Mouse (Mus musculus): ENCODE results near the gene Tbca. TPM values are rescaled to one million over a fixed set of nuclear protein-coding genes. Genes with fewer than 3 reads are reported as not detected.

Tbca gene
- total RNA-seq, 2 experiments from 2014 or later, result 118 to 122 TPM

- DNase-seq (ENCODE audit: low spot score), result no peak
- intact Hi-C loops (cut with DNase I), result no loop called here
These were observed 86.7 kb downstream of the Tbca start, which contains the start of gene Otp for GRCm38 (mm10) chr13:94875396-94875880. Gene Otp (plus strand): TSS chr13:94875602.

GRCm38 (mm10) chr13:94876286-94877210 is 87.8 kb downstream of the Tbca start:
- intact Hi-C loops (cut with DNase I), result no loop called here
- DNase-seq (ENCODE audit: low spot score), result no peak

- intact Hi-C loops (cut with DNase I), result no loop called here
- no peak for DNase-seq (ENCODE audit: low spot score)
These were observed 88.5 kb downstream of the Tbca start for GRCm38 (mm10) chr13:94877211-94877590.

- intact Hi-C loops (cut with DNase I), result no loop called here
- no peak for DNase-seq (ENCODE audit: low spot score)
These were observed 89.5 kb downstream of the Tbca start for GRCm38 (mm10) chr13:94877991-94878745.

GRCm38 (mm10) chr13:94881201-94881600 is 92.5 kb downstream of the Tbca start:
- no peak for DNase-seq (ENCODE audit: low spot score)
- intact Hi-C loops (cut with DNase I), result no loop called here

- DNase-seq (ENCODE audit: low spot score), result no peak
- intact Hi-C loops (cut with DNase I), result no loop called here
These were observed 93.5 kb downstream of the Tbca start for GRCm38 (mm10) chr13:94882221-94882620.

GRCm38 (mm10) chr13:94882711-94883145 is 94.0 kb downstream of the Tbca start:
- intact Hi-C loops (cut with DNase I), result no loop called here
- DNase-seq (ENCODE audit: low spot score), result no peak

- DNase-seq (ENCODE audit: low spot score), result no peak
- intact Hi-C loops (cut with DNase I), result no loop called here
These were observed 94.7 kb downstream of the Tbca start for GRCm38 (mm10) chr13:94883163-94883965.

- intact Hi-C loops (cut with DNase I), result no loop called here
- DNase-seq (ENCODE audit: low spot score), result no peak
These were observed 95.6 kb downstream of the Tbca start for GRCm38 (mm10) chr13:94883966-94884960.

GRCm38 (mm10) chr13:94885291-94886235 is 96.9 kb downstream of the Tbca start:
- no peak for DNase-seq (ENCODE audit: low spot score)
- intact Hi-C loops (cut with DNase I), result no loop called here

Other genes with a start within 250 kb of the Tbca start
- gene Otp, start 86.7 kb downstream of the Tbca start, total RNA-seq (2021), result not detected
- gene Wdr41, start 187.4 kb downstream of the Tbca start, total RNA-seq (2021), result 10 to 100 TPM; 14.6 to 16.7 TPM